Mouse (Mus musculus): ENCODE results near the gene Brms1.

GRCm38 (mm10) chr19:5060365-5061330, 19.5 kb downstream of the Brms1 start:
- TF ChIP-seq CTCF (IDR thresholded peaks at IDR 0.05; ENCODE audit: insufficient read depth, low read length): no peak
- no peak for TF ChIP-seq POLR2A (IDR thresholded peaks at IDR 0.05; ENCODE audit: borderline replicate concordance, extremely low read depth, low read depth, low read length)
